Mouse (Mus musculus) adrenal gland, adult 18-20 months (tissue): ENCODE measurements around the gene Ebna1bp2. TPM values are rescaled to one million over a fixed set of nuclear protein-coding genes. Genes with fewer than 3 reads are reported as not detected.

Source experiments
- total RNA-seq, 2 experiments: library from RNA; stranded (reverse); gene quantifications; 1 replicate in 1 of 2; 2 replicates in 1 of 2; pipeline ENCODE4 v1.2.3; 2021

The Ebna1bp2 gene
- total RNA-seq, 2 experiments from 2014 or later = 75.6 to 76.0 TPM

Other genes with a start within 250 kb of the Ebna1bp2 start
- gene Szt2, start 211.5 kb upstream of the Ebna1bp2 start, total RNA-seq = 10 to 100 TPM; 13.9 to 19.2 TPM
- gene Med8, start 211.5 kb upstream of the Ebna1bp2 start, total RNA-seq = 10 to 100 TPM; 62.3 to 68.5 TPM
- 10 to 100 TPM; 61.2 to 86.0 TPM for gene Elovl1, start 192.7 kb upstream of the Ebna1bp2 start, total RNA-seq
- gene Cdc20, start 183.4 kb upstream of the Ebna1bp2 start, total RNA-seq = 1 to 10 TPM; 1.6 to 2.9 TPM
- gene Mpl, start 163.3 kb upstream of the Ebna1bp2 start, total RNA-seq = under 1 TPM in 1 of 2 experiments, not detected in 1; 0.22 TPM
- 10 to 100 TPM; 36.1 to 41.7 TPM for gene Tie1, start 130.7 kb upstream of the Ebna1bp2 start, total RNA-seq
- gene 2610528J11Rik, start 93.8 kb upstream of the Ebna1bp2 start, total RNA-seq = not detected
- not detected for gene Tmem125, start 76.8 kb upstream of the Ebna1bp2 start, total RNA-seq
- gene Cfap57, start within 50 bp of the Ebna1bp2 start, total RNA-seq = not detected
- gene Olfr62, start 38.2 kb downstream of the Ebna1bp2 start, total RNA-seq = not detected
- gene Olfr1342, start 72.0 kb downstream of the Ebna1bp2 start, total RNA-seq = not detected
- gene Olfr1341, start 82.7 kb downstream of the Ebna1bp2 start, total RNA-seq = not detected
- not detected for gene Olfr1340, start 99.3 kb downstream of the Ebna1bp2 start, total RNA-seq
- not detected for gene Olfr1339, start 111.4 kb downstream of the Ebna1bp2 start, total RNA-seq
- gene Olfr1338, start 137.9 kb downstream of the Ebna1bp2 start, total RNA-seq = not detected
- gene Olfr1337, start 161.8 kb downstream of the Ebna1bp2 start, total RNA-seq = not detected
- not detected for gene Olfr1335, start 189.1 kb downstream of the Ebna1bp2 start, total RNA-seq
- gene Olfr1333, start 215.5 kb downstream of the Ebna1bp2 start, total RNA-seq = not detected
- gene Olfr1331, start 243.8 kb downstream of the Ebna1bp2 start, total RNA-seq = not detected